Mouse (Mus musculus): Measurements from ENCODE around the gene Spag9.

GRCm38 (mm10) chr11:93988328-93989062 lies 7.4 kb upstream of the Spag9 start:
- TF ChIP-seq CTCF (IDR thresholded peaks at IDR 0.05; ENCODE audit: low read depth, low read length) (no peak), POLR2A (IDR thresholded peaks at IDR 0.05; ENCODE audit: extremely low read depth, insufficient read depth, low read length) (no peak)

Data from liver, adult 2 months (tissue).